Mouse (Mus musculus): ENCODE data around the gene Klhl42. TPM values are rescaled to one million over a fixed set of nuclear protein-coding genes. Genes with fewer than 3 reads are reported as not detected.

Gene Klhl42
- polyA plus RNA-seq (2016; fragmentation: Nextera tagmentation; extraction: Ambion mirVana) = 10.5 and 11.9 TPM in 2 replicates

- under 1% methylated on average over 95 of the region's 99 CpGs for WGBS
- Histone ChIP-seq H3K36me3 (0 out of 2 replicates have a peak, but pooled peaks cover 4% of the 10 kb centered on the region), H3K4me1 (peaks cover 33% of the 10 kb centered on the region), H3K4me2 (replicated peaks) (peak within 1 kb of the TSS; percentile 97), H3K4me3 (peak within 1 kb of the TSS; percentile 60), H3K27ac (peak within 1 kb of the TSS; percentile 91), H3K9ac (peak within 1 kb of the TSS; percentile 83), H3K27me3 (no peaks in the 10 kb centered on the region), H3K9me3 (replicated peaks) (no peaks in the 10 kb centered on the region)
- ATAC-seq (ENCODE audit: low FRiP score) = peak; percentile 91
Measured at GRCm38 (mm10) chr6:147091136-147092120, at the start of gene Klhl42. Gene Klhl42, plus strand, starts transcription at chr6:147091379.

- H3K4me1 ChIP-seq = peaks cover 21% of the 10 kb centered on the region
- WGBS = 3% methylated on average over 66 of the region's 66 CpGs
- H3K27ac ChIP-seq = peak within 1 kb of the TSS; percentile 88
- peak within 1 kb of the TSS; percentile 91 for H3K4me3 ChIP-seq
- H3K4me2 ChIP-seq (replicated peaks) = peak within 1 kb of the TSS; percentile 66
- 0 out of 2 replicates have a peak, but pooled peaks cover 5% of the 10 kb centered on the region for H3K27me3 ChIP-seq
- ATAC-seq (ENCODE audit: low FRiP score) = peak; percentile 100
- H3K36me3 ChIP-seq = 0 out of 2 replicates have a peak, but pooled peaks cover 16% of the 10 kb centered on the region
- peak within 1 kb of the TSS; percentile 86 for H3K9ac ChIP-seq
- no peaks in the 10 kb centered on the region for H3K9me3 ChIP-seq (replicated peaks)
Measured at GRCm38 (mm10) chr6:147042291-147043290, 48.6 kb upstream of the Klhl42 start, which contains the start of gene Mrps35. Gene Mrps35, plus strand, starts transcription at chr6:147042764.

DNA sequence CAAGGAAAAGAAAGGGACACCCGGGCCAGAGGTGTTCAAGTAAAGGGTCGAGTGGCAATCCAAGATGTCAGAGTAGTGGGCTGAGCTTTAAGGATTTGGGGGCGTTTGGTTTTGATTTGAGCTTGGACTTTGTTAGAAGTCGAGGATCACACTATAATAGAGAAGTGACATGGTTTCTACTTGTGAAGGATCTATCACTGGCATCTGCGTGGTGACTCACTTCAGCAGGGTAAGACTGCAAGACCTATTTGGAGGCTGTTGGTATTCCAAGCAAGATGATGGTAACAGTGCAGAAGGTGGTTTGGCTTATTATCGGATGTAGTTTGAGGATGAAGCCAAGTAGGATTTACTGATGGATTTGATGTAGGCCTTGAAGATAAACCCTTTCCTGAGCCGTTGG is 47.5 kb upstream of the Klhl42 start:
- H3K9me3 ChIP-seq (replicated peaks) = no peaks in the 10 kb centered on the region
- ATAC-seq (ENCODE audit: low FRiP score) = no peak
- H3K4me1 ChIP-seq = peaks cover 21% of the 10 kb centered on the region
- peak overlapping the region; percentile 91 for H3K4me3 ChIP-seq
- peak overlapping the region; percentile 66 for H3K4me2 ChIP-seq (replicated peaks)
- no peak overlapping the region for H3K27ac ChIP-seq
- H3K27me3 ChIP-seq = 0 out of 2 replicates have a peak, but pooled peaks cover 5% of the 10 kb centered on the region
- 59% methylated on average over 7 of the region's 7 CpGs for WGBS
- H3K9ac ChIP-seq = peak overlapping the region; percentile 86
- peaks cover 25% of the 10 kb centered on the region for H3K36me3 ChIP-seq

GRCm38 (mm10) chr6:147049239-147049805 is 41.9 kb upstream of the Klhl42 start:
- Histone ChIP-seq H3K9me3 (replicated peaks) (no peaks in the 10 kb centered on the region), H3K27ac (no peak overlapping the region), H3K9ac (no peak overlapping the region), H3K36me3 (peaks cover 69% of the 10 kb centered on the region), H3K27me3 (no peaks in the 10 kb centered on the region), H3K4me3 (no peak overlapping the region), H3K4me2 (replicated peaks) (no peak overlapping the region), H3K4me1 (peaks cover 5% of the 10 kb centered on the region)
- ATAC-seq (ENCODE audit: low FRiP score) = no peak
- WGBS = 96% methylated on average over 13 of the region's 13 CpGs

DNA sequence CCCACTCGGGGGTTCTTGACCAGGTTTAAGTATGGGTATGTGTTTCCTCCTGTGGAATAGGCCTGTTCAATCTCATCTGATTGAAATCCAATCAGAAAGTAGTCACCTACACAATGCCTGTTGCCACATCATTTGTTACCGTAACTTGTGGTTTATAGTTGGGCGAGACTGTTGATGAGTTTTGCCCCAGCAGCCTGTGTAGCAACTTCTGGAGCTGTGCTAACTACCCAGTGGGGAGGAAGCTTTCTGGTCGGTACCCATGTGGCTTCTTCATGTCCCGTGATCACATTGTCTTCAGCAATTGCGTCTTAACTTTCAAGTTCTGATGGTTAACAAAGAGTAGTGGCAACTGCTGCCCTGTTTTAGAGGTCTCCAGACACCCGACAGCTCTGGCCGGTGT is 39.5 kb upstream of the Klhl42 start:
- 92% methylated on average over 8 of the region's 8 CpGs for WGBS
- no peak overlapping the region for H3K27ac ChIP-seq
- peaks cover 79% of the 10 kb centered on the region for H3K36me3 ChIP-seq

DNA sequence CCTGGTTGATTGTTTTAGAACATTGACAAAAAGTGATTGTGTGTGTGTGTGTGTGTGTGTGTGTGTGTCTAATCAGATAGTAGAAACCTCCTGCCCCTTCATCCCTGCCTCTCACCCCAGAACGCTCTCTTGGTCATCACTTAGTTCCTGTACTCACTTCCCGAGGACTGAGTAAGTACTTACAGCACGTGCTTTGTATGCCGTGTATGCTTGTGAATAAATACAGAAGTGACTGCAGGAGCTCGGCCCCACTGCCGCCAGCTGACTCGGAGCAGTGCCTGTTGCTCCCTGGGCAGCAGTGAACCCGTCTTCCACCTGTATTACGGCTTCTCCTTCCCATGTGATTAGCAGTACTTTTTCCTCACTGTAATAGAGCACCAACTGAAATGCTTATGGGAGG is 38.7 kb upstream of the Klhl42 start:
- Histone ChIP-seq H3K4me1 (no peaks in the 10 kb centered on the region), H3K9me3 (replicated peaks) (no peaks in the 10 kb centered on the region), H3K4me3 (no peak overlapping the region), H3K9ac (no peak overlapping the region), H3K36me3 (peaks cover 77% of the 10 kb centered on the region), H3K4me2 (replicated peaks) (no peak overlapping the region), H3K27me3 (no peaks in the 10 kb centered on the region), H3K27ac (no peak overlapping the region)
- 90% methylated on average over 9 of the region's 9 CpGs for WGBS
- no peak for ATAC-seq (ENCODE audit: low FRiP score)

More for the DNA sequence above, 39.5 kb upstream of the Klhl42 start:
- Histone ChIP-seq H3K9ac (no peak overlapping the region), H3K9me3 (replicated peaks) (no peaks in the 10 kb centered on the region), H3K4me3 (no peak overlapping the region), H3K27me3 (no peaks in the 10 kb centered on the region), H3K4me1 (no peaks in the 10 kb centered on the region), H3K4me2 (replicated peaks) (no peak overlapping the region)
- ATAC-seq (ENCODE audit: low FRiP score) = no peak

DNA sequence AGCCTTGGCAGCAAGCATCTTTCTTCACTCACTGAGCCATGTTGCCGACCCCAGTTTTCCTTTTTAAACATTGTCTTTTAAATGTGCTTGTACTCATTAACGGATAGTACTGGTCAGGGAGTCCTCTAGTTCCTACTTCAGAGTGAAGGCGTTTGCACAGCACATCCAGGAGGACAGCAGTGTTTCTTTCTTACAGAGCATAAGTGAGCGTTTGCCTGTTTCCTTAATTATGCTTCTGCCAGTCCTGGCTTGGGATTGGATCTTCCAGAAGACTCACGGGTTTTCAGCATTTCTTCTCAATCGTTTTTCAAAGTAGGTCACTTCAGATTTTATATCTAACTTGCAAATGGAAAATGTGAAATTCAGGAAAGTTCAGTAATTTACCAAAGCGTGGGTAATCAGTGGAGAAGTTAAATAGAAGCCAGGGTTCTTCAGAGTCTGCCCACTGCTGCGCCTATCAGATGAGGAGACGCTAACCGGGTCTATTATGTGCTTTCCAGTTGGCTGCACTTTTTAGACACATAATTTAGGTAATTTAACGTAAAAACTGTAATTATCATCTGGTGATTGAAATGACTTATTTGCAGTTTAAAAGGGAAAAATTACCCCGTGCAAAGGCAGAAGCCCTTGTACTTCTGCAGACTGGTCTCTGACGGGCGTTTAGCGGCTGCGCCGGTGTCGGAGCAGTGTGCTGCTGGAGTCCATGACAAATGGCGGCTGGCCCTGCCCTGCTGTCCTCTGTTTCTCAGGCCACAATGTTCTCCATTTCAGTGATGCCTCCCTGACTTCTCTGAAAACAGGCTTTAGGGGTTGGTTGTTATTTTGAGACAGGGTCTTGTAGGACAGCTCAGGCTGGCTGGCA is 37.2 kb upstream of the Klhl42 start:
- Histone ChIP-seq H3K27ac (no peak overlapping the region), H3K4me3 (no peak overlapping the region), H3K27me3 (no peaks in the 10 kb centered on the region), H3K4me1 (no peaks in the 10 kb centered on the region), H3K9ac (no peak overlapping the region), H3K9me3 (replicated peaks) (no peaks in the 10 kb centered on the region), H3K36me3 (peaks cover 69% of the 10 kb centered on the region), H3K4me2 (replicated peaks) (no peak overlapping the region)
- WGBS = 84% methylated on average over 19 of the region's 19 CpGs
- no peak for ATAC-seq (ENCODE audit: low FRiP score)

DNA sequence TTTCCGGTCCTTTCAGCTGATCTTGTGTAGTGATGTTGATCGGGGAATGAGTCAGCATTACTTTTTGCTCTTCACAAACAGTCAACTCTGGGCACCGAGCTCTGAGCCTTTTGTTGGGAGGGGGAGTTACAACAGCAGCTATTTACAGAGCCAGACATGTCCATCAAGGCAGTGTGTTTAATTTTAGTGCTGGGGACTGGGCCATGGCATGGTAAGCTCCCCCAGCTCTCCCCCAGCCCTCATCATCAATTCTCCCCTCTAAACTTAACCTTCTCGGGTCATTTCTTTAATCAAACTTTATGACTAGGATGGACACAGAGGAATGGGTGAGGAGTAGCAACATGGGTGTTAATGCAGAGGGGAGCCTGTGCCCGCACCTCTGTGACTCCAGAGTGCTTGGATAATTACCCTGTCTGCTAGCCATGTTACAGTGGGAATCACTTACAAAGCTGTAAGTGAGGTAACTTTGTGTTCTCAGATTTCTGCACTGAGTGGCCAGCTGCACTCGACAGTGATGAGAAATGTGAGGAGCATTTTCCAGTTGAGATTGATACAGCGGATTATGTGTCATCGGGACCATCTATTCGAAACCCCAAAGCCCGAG is 35.7 kb upstream of the Klhl42 start:
- H3K9ac ChIP-seq = no peak overlapping the region
- no peak overlapping the region for H3K4me2 ChIP-seq (replicated peaks)
- no peak overlapping the region for H3K4me3 ChIP-seq
- H3K36me3 ChIP-seq = peaks cover 59% of the 10 kb centered on the region
- ATAC-seq (ENCODE audit: low FRiP score) = no peak
- no peak overlapping the region for H3K27ac ChIP-seq
- no peaks in the 10 kb centered on the region for H3K4me1 ChIP-seq
- no peaks in the 10 kb centered on the region for H3K9me3 ChIP-seq (replicated peaks)
- no peaks in the 10 kb centered on the region for H3K27me3 ChIP-seq
- 93% methylated on average over 10 of the region's 10 CpGs for WGBS

GRCm38 (mm10) chr6:147059326-147059725 is 31.9 kb upstream of the Klhl42 start:
- H3K27ac ChIP-seq = no peak overlapping the region
- no peaks in the 10 kb centered on the region for H3K27me3 ChIP-seq
- no peaks in the 10 kb centered on the region for H3K9me3 ChIP-seq (replicated peaks)
- H3K4me1 ChIP-seq = no peaks in the 10 kb centered on the region
- ATAC-seq (ENCODE audit: low FRiP score) = no peak
- WGBS = 65% methylated on average over 7 of the region's 7 CpGs
- peaks cover 54% of the 10 kb centered on the region for H3K36me3 ChIP-seq
- no peak overlapping the region for H3K9ac ChIP-seq
- no peak overlapping the region for H3K4me3 ChIP-seq
- H3K4me2 ChIP-seq (replicated peaks) = no peak overlapping the region

DNA sequence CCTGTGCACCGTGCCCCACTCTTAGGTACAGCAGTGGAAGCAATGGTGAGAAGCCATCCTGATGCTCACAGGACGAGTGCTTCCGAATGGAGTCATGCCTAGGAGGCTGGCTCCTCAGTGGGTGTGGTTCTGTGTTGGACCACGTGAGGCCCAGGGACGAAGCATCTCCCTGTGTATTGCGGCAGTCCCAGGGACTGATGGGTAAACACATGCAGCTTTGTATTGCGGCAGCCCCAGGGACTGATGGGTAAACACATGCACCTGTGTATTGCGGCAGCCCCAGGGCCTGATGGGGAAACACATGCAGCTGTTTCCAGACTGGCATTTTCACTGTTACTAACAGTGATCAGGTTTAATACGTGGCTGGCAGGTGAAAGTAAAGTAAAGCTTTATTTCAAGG is 29.5 kb upstream of the Klhl42 start:
- Histone ChIP-seq H3K4me1 (no peaks in the 10 kb centered on the region), H3K27me3 (no peaks in the 10 kb centered on the region), H3K4me2 (replicated peaks) (no peak overlapping the region), H3K4me3 (no peak overlapping the region), H3K9me3 (replicated peaks) (no peaks in the 10 kb centered on the region), H3K36me3 (peaks cover 55% of the 10 kb centered on the region), H3K9ac (no peak overlapping the region), H3K27ac (no peak overlapping the region)
- WGBS = 86% methylated on average over 9 of the region's 9 CpGs
- 0 out of 2 replicates have a peak, but pooled peaks have one; percentile 13 for ATAC-seq (ENCODE audit: low FRiP score)
